Mouse (Mus musculus): ENCODE data around the gene Gm13277. TPM values are rescaled to one million over a fixed set of nuclear protein-coding genes. Genes with fewer than 3 reads are reported as not detected.
"Not testable (repeated sequence)": the region's sequence is repeated elsewhere in the genome, so short reads cannot be mapped to it uniquely, and the experiment has no call there.

Gene Gm13277
- total and polyA plus RNA-seq, 3 experiments, result not detected

DNA sequence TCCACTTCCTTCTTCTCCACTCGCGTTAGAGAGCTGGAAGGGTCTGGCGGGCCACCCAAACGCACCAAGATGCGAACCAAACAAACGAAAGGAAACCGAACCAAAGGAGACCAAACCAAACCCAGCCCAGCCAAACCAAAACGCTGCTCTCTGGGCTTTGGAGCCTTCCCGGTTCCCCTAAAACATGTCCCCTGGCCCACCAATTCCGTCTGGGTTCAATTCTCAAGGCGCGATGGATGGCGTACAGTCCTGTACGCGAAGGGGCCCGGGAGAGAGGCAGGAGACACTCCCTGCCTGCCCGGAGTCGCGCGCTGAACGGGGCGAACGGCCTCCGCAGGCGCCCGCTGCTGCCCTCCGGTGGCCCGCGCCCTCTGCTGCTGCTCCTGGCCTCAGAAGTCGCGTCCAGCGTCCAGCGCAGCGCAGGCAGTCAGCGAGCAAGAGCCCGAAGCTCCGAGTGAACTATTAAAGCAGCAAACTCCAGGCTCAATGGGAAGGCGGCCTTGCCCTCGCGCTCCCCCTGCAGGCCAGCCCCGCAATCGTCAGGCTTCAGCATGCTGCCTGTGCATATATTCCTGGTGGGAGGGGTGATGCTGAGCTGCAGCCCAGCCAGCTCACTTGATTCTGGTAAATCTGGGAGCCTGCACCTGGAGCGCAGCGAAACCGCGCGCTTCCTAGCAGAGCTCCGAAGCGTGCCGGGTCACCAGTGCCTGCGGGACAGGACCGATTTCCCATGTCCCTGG is 5.7 kb downstream of the Gm13277 start, which contains the start of gene Gm13275:
Gene Gm13275, plus strand, starts transcription at position 552 of the 740 bp plus-strand sequence.
- H3K4me1 ChIP-seq (ENCODE audit: control insufficient read depth in 1 of 2, insufficient read depth in 2 of 2); H3K36me3 ChIP-seq (replicated peaks in 1 of 2; ENCODE audit: control insufficient read depth in 1 of 2, insufficient read depth in 1 of 2, low read length in 1 of 2); H3K9ac ChIP-seq (ENCODE audit: insufficient read depth, low read depth); H3K27ac ChIP-seq (ENCODE audit: insufficient read depth, low read depth); dilution Hi-C loops (cut with MboI; ENCODE audit: extremely low pct_ligation_motif_present, extremely low pct_unique_long_range_greater_than_20kb, low sequenced_read_pairs); in situ Hi-C loops (cut with MboI; ENCODE audit: low pct_ligation_motif_present, low pct_unique_long_range_greater_than_20kb, low sequenced_read_pairs); DNase-seq (ENCODE audit: extremely low read depth); H3K27me3 ChIP-seq (replicated peaks); H3K4me3 ChIP-seq (replicated peaks in 1 of 3; ENCODE audit: low read depth in 2 of 3, low read length in 2 of 3, poor library complexity in 1 of 3); H3K79me2 ChIP-seq (replicated peaks; ENCODE audit: control insufficient read depth, extremely low read depth, insufficient read depth, poor library complexity, severe bottlenecking); H3K9me3 ChIP-seq (replicated peaks; ENCODE audit: low read length); H3K4me2 ChIP-seq (ENCODE audit: insufficient read depth, low read depth, poor library complexity, severe bottlenecking): not testable (repeated sequence)

DNA sequence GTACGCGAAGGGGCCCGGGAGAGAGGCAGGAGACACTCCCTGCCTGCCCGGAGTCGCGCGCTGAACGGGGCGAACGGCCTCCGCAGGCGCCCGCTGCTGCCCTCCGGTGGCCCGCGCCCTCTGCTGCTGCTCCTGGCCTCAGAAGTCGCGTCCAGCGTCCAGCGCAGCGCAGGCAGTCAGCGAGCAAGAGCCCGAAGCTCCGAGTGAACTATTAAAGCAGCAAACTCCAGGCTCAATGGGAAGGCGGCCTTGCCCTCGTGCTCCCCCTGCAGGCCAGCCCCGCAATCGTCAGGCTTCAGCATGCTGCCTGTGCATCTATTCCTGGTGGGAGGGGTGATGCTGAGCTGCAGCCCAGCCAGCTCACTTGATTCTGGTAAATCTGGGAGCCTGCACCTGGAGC is 8.7 kb downstream of the Gm13277 start, which contains the start of gene Gm13279:
Gene Gm13279, plus strand, starts transcription at position 301 of the 400 bp plus-strand sequence.
- dilution Hi-C loops (cut with MboI; ENCODE audit: extremely low pct_ligation_motif_present, extremely low pct_unique_long_range_greater_than_20kb, low sequenced_read_pairs), result not testable (repeated sequence)

DNA sequence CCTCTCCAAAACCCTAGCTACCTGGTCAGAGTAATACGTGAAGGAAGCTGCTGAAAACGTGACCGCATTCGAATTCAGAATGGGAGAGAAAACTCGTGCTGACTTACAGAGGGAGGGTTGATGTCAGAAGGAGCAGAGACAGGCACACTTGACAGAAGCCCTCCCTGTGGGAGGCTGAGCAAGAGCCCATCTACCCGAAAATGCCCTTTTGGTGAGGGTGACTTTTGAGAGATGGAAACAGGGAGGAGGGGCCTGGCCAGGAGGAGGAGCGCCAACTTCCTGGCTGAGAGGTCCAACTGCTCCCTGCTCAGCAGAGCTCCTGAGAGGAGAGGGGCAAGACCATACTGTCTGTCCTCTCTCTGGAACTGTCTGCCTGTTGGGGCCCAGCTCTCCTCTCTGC is 10.9 kb downstream of the Gm13277 start, which contains the start of gene Gm13285:
Gene Gm13285, plus strand, starts transcription at position 301 of the 400 bp plus-strand sequence.
- in situ Hi-C loops (cut with MboI; ENCODE audit: low pct_ligation_motif_present, low pct_unique_long_range_greater_than_20kb, low sequenced_read_pairs), result not testable (repeated sequence)

More for the DNA sequence above, 8.7 kb downstream of the Gm13277 start, which contains the start of gene Gm13279:
- H3K9ac ChIP-seq (ENCODE audit: insufficient read depth, low read depth); H3K79me2 ChIP-seq (replicated peaks; ENCODE audit: control insufficient read depth, extremely low read depth, insufficient read depth, poor library complexity, severe bottlenecking); H3K36me3 ChIP-seq (replicated peaks in 1 of 2; ENCODE audit: control insufficient read depth in 1 of 2, insufficient read depth in 1 of 2, low read length in 1 of 2); H3K9me3 ChIP-seq (replicated peaks; ENCODE audit: low read length); H3K4me3 ChIP-seq (replicated peaks in 1 of 3; ENCODE audit: low read depth in 2 of 3, low read length in 2 of 3, poor library complexity in 1 of 3); H3K27me3 ChIP-seq (replicated peaks); H3K27ac ChIP-seq (ENCODE audit: insufficient read depth, low read depth); in situ Hi-C loops (cut with MboI; ENCODE audit: low pct_ligation_motif_present, low pct_unique_long_range_greater_than_20kb, low sequenced_read_pairs); H3K4me2 ChIP-seq (ENCODE audit: insufficient read depth, low read depth, poor library complexity, severe bottlenecking); DNase-seq (ENCODE audit: extremely low read depth); H3K4me1 ChIP-seq (ENCODE audit: control insufficient read depth in 1 of 2, insufficient read depth in 2 of 2): not testable (repeated sequence)

DNA sequence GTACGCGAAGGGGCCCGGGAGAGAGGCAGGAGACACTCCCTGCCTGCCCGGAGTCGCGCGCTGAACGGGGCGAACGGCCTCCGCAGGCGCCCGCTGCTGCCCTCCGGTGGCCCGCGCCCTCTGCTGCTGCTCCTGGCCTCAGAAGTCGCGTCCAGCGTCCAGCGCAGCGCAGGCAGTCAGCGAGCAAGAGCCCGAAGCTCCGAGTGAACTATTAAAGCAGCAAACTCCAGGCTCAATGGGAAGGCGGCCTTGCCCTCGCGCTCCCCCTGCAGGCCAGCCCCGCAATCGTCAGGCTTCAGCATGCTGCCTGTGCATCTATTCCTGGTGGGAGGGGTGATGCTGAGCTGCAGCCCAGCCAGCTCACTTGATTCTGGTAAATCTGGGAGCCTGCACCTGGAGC is 14.5 kb downstream of the Gm13277 start, which contains the start of gene Gm13287:
Gene Gm13287, plus strand, starts transcription at position 301 of the 400 bp plus-strand sequence.
- in situ Hi-C loops (cut with MboI; ENCODE audit: low pct_ligation_motif_present, low pct_unique_long_range_greater_than_20kb, low sequenced_read_pairs); H3K9ac ChIP-seq (ENCODE audit: insufficient read depth, low read depth); H3K9me3 ChIP-seq (replicated peaks; ENCODE audit: low read length); H3K36me3 ChIP-seq (replicated peaks in 1 of 2; ENCODE audit: control insufficient read depth in 1 of 2, insufficient read depth in 1 of 2, low read length in 1 of 2); H3K4me1 ChIP-seq (ENCODE audit: control insufficient read depth in 1 of 2, insufficient read depth in 2 of 2); H3K4me3 ChIP-seq (replicated peaks in 1 of 3; ENCODE audit: low read depth in 2 of 3, low read length in 2 of 3, poor library complexity in 1 of 3); dilution Hi-C loops (cut with MboI; ENCODE audit: extremely low pct_ligation_motif_present, extremely low pct_unique_long_range_greater_than_20kb, low sequenced_read_pairs); DNase-seq (ENCODE audit: extremely low read depth); H3K27ac ChIP-seq (ENCODE audit: insufficient read depth, low read depth); H3K79me2 ChIP-seq (replicated peaks; ENCODE audit: control insufficient read depth, extremely low read depth, insufficient read depth, poor library complexity, severe bottlenecking): not testable (repeated sequence)
- Histone ChIP-seq H3K4me2 (ENCODE audit: insufficient read depth, low read depth, poor library complexity, severe bottlenecking) (peak within 1 kb of the TSS; percentile 32; the same call in 1 of the 2 replicates), H3K27me3 (replicated peaks) (peaks cover 11% of the 10 kb centered on the region)

More for the DNA sequence above, 10.9 kb downstream of the Gm13277 start, which contains the start of gene Gm13285:
- H3K9ac ChIP-seq (ENCODE audit: insufficient read depth, low read depth); H3K36me3 ChIP-seq (replicated peaks in 1 of 2; ENCODE audit: control insufficient read depth in 1 of 2, insufficient read depth in 1 of 2, low read length in 1 of 2); H3K4me2 ChIP-seq (ENCODE audit: insufficient read depth, low read depth, poor library complexity, severe bottlenecking); H3K4me1 ChIP-seq (ENCODE audit: control insufficient read depth in 1 of 2, insufficient read depth in 2 of 2); H3K4me3 ChIP-seq (replicated peaks in 1 of 3; ENCODE audit: low read depth in 2 of 3, low read length in 2 of 3, poor library complexity in 1 of 3); dilution Hi-C loops (cut with MboI; ENCODE audit: extremely low pct_ligation_motif_present, extremely low pct_unique_long_range_greater_than_20kb, low sequenced_read_pairs); DNase-seq (ENCODE audit: extremely low read depth); H3K9me3 ChIP-seq (replicated peaks; ENCODE audit: low read length); H3K79me2 ChIP-seq (replicated peaks; ENCODE audit: control insufficient read depth, extremely low read depth, insufficient read depth, poor library complexity, severe bottlenecking); H3K27me3 ChIP-seq (replicated peaks); H3K27ac ChIP-seq (ENCODE audit: insufficient read depth, low read depth): not testable (repeated sequence)

GRCm38 (mm10) chr4:88805231-88805630 is 16.8 kb downstream of the Gm13277 start, which contains the start of gene Gm13288:
Gm13288 (plus strand) TSS chr4:88805531.
- H3K4me2 ChIP-seq (ENCODE audit: insufficient read depth, low read depth, poor library complexity, severe bottlenecking); H3K36me3 ChIP-seq (replicated peaks in 1 of 2; ENCODE audit: control insufficient read depth in 1 of 2, insufficient read depth in 1 of 2, low read length in 1 of 2); H3K9ac ChIP-seq (ENCODE audit: insufficient read depth, low read depth); DNase-seq (ENCODE audit: extremely low read depth); in situ Hi-C loops (cut with MboI; ENCODE audit: low pct_ligation_motif_present, low pct_unique_long_range_greater_than_20kb, low sequenced_read_pairs); H3K79me2 ChIP-seq (replicated peaks; ENCODE audit: control insufficient read depth, extremely low read depth, insufficient read depth, poor library complexity, severe bottlenecking); dilution Hi-C loops (cut with MboI; ENCODE audit: extremely low pct_ligation_motif_present, extremely low pct_unique_long_range_greater_than_20kb, low sequenced_read_pairs); H3K27ac ChIP-seq (ENCODE audit: insufficient read depth, low read depth); H3K9me3 ChIP-seq (replicated peaks; ENCODE audit: low read length); H3K4me1 ChIP-seq (ENCODE audit: control insufficient read depth in 1 of 2, insufficient read depth in 2 of 2): not testable (repeated sequence)
- peak within 1 kb of the TSS in 1 of 3 experiments; percentile 25 for H3K4me3 ChIP-seq (replicated peaks in 1 of 3; ENCODE audit: low read depth in 2 of 3, low read length in 2 of 3, poor library complexity in 1 of 3)
- peaks cover 30% of the 10 kb centered on the region for H3K27me3 ChIP-seq (replicated peaks)

- DNase-seq (ENCODE audit: extremely low read depth); H3K9ac ChIP-seq (ENCODE audit: insufficient read depth, low read depth); H3K9me3 ChIP-seq (replicated peaks; ENCODE audit: low read length); in situ Hi-C loops (cut with MboI; ENCODE audit: low pct_ligation_motif_present, low pct_unique_long_range_greater_than_20kb, low sequenced_read_pairs); H3K27ac ChIP-seq (ENCODE audit: insufficient read depth, low read depth); H3K36me3 ChIP-seq (replicated peaks in 1 of 2; ENCODE audit: control insufficient read depth in 1 of 2, insufficient read depth in 1 of 2, low read length in 1 of 2); H3K79me2 ChIP-seq (replicated peaks; ENCODE audit: control insufficient read depth, extremely low read depth, insufficient read depth, poor library complexity, severe bottlenecking); H3K4me2 ChIP-seq (ENCODE audit: insufficient read depth, low read depth, poor library complexity, severe bottlenecking); H3K4me1 ChIP-seq (ENCODE audit: control insufficient read depth in 1 of 2, insufficient read depth in 2 of 2); dilution Hi-C loops (cut with MboI; ENCODE audit: extremely low pct_ligation_motif_present, extremely low pct_unique_long_range_greater_than_20kb, low sequenced_read_pairs): not testable (repeated sequence)
- Histone ChIP-seq H3K27me3 (replicated peaks) (peaks cover 36% of the 10 kb centered on the region), H3K4me3 (replicated peaks in 1 of 3; ENCODE audit: low read depth in 2 of 3, low read length in 2 of 3, poor library complexity in 1 of 3) (peak overlapping the region in 1 of 3 experiments; percentile 25)
Observed at GRCm38 (mm10) chr4:88805761-88806160, 17.3 kb downstream of the Gm13277 start.

Measured in CH12.LX (cell line).